Mouse (Mus musculus): Measurements from ENCODE around the gene Ctnnbl1. TPM values are rescaled to one million over a fixed set of nuclear protein-coding genes. Genes with fewer than 3 reads are reported as not detected.

Ctnnbl1 gene
- polyA plus RNA-seq, 1 experiment from 2014 or later: 47.4 TPM

GRCm38 (mm10) chr2:157814965-157815283 lies 77.7 kb downstream of the Ctnnbl1 start:
- Histone ChIP-seq H3K4me1 (replicated peaks) (no peaks in the 10 kb centered on the region), H3K36me3 (peaks cover 6% of the 10 kb centered on the region; the same call in 1 of the 2 replicates)
- WGBS: 88% methylated on average over 2 of the region's 2 CpGs

GRCm38 (mm10) chr2:157817672-157818071 lies 80.5 kb downstream of the Ctnnbl1 start:
- 74% methylated on average over 9 of the region's 9 CpGs for WGBS
- ATAC-seq: no peak
- no peaks in the 10 kb centered on the region for H3K36me3 ChIP-seq

More at GRCm38 (mm10) chr2:157814965-157815283, 77.7 kb downstream of the Ctnnbl1 start:
- Histone ChIP-seq H3K27me3 (replicated peaks) (no peaks in the 10 kb centered on the region), H3K27ac (no peak overlapping the region; the same call in 1 of the 2 replicates), H3K9ac (no peak overlapping the region), H3K4me2 (replicated peaks) (no peak overlapping the region), H3K4me3 (replicated peaks) (no peak overlapping the region), H3K9me3 (no peaks in the 10 kb centered on the region)
- no peak for ATAC-seq

GRCm38 (mm10) chr2:157818576-157819320 lies 81.5 kb downstream of the Ctnnbl1 start:
- 81% methylated on average over 15 of the region's 15 CpGs for WGBS
- no peak overlapping the region for H3K9ac ChIP-seq
- H3K27me3 ChIP-seq (replicated peaks): no peaks in the 10 kb centered on the region
- H3K4me2 ChIP-seq (replicated peaks): no peak overlapping the region
- no peaks in the 10 kb centered on the region for H3K4me1 ChIP-seq (replicated peaks)
- ATAC-seq: no peak
- H3K36me3 ChIP-seq: no peaks in the 10 kb centered on the region
- no peaks in the 10 kb centered on the region for H3K9me3 ChIP-seq
- no peak overlapping the region for H3K27ac ChIP-seq
- H3K4me3 ChIP-seq (replicated peaks): no peak overlapping the region

More at GRCm38 (mm10) chr2:157817672-157818071, 80.5 kb downstream of the Ctnnbl1 start:
- H3K9me3 ChIP-seq: no peaks in the 10 kb centered on the region
- no peaks in the 10 kb centered on the region for H3K27me3 ChIP-seq (replicated peaks)
- no peak overlapping the region for H3K4me2 ChIP-seq (replicated peaks)
- no peak overlapping the region for H3K4me3 ChIP-seq (replicated peaks)
- no peaks in the 10 kb centered on the region for H3K4me1 ChIP-seq (replicated peaks)
- H3K9ac ChIP-seq: no peak overlapping the region
- H3K27ac ChIP-seq: no peak overlapping the region

GRCm38 (mm10) chr2:157819401-157819800 lies 82.2 kb downstream of the Ctnnbl1 start:
- Histone ChIP-seq H3K4me2 (replicated peaks) (no peak overlapping the region), H3K9me3 (no peaks in the 10 kb centered on the region), H3K36me3 (no peaks in the 10 kb centered on the region), H3K9ac (no peak overlapping the region), H3K27me3 (replicated peaks) (no peaks in the 10 kb centered on the region), H3K4me3 (replicated peaks) (no peak overlapping the region), H3K4me1 (replicated peaks) (no peaks in the 10 kb centered on the region), H3K27ac (no peak overlapping the region)
- ATAC-seq: no peak
- WGBS: 95% methylated on average over 12 of the region's 12 CpGs

- H3K27ac ChIP-seq: no peak overlapping the region
- H3K4me1 ChIP-seq (replicated peaks): no peaks in the 10 kb centered on the region
- ATAC-seq: no peak
- H3K4me2 ChIP-seq (replicated peaks): no peak overlapping the region
- H3K36me3 ChIP-seq: no peaks in the 10 kb centered on the region
- H3K9me3 ChIP-seq: no peaks in the 10 kb centered on the region
- no peaks in the 10 kb centered on the region for H3K27me3 ChIP-seq (replicated peaks)
- WGBS: 76% methylated on average over 4 of the region's 4 CpGs
- no peak overlapping the region for H3K4me3 ChIP-seq (replicated peaks)
- no peak overlapping the region for H3K9ac ChIP-seq
Observed at GRCm38 (mm10) chr2:157821259-157821658, 84.1 kb downstream of the Ctnnbl1 start.

- no peak overlapping the region for H3K4me2 ChIP-seq (replicated peaks)
- no peaks in the 10 kb centered on the region for H3K4me1 ChIP-seq (replicated peaks)
- no peaks in the 10 kb centered on the region for H3K36me3 ChIP-seq
- 79% methylated on average over 3 of the region's 3 CpGs for WGBS
- no peaks in the 10 kb centered on the region for H3K9me3 ChIP-seq
- ATAC-seq: no peak
- no peak overlapping the region for H3K4me3 ChIP-seq (replicated peaks)
- no peak overlapping the region for H3K27ac ChIP-seq
- H3K9ac ChIP-seq: no peak overlapping the region
- H3K27me3 ChIP-seq (replicated peaks): no peaks in the 10 kb centered on the region
Observed at GRCm38 (mm10) chr2:157823456-157823855, 86.3 kb downstream of the Ctnnbl1 start.

GRCm38 (mm10) chr2:157824249-157824648 lies 87.0 kb downstream of the Ctnnbl1 start:
- Histone ChIP-seq H3K36me3 (no peaks in the 10 kb centered on the region), H3K4me1 (replicated peaks) (no peaks in the 10 kb centered on the region), H3K27ac (no peak overlapping the region), H3K4me2 (replicated peaks) (no peak overlapping the region), H3K4me3 (replicated peaks) (no peak overlapping the region), H3K9me3 (no peaks in the 10 kb centered on the region), H3K27me3 (replicated peaks) (no peaks in the 10 kb centered on the region), H3K9ac (no peak overlapping the region)
- no peak for ATAC-seq
- WGBS: 92% methylated on average over 11 of the region's 11 CpGs

- ATAC-seq: no peak
- no peaks in the 10 kb centered on the region for H3K36me3 ChIP-seq
- no peaks in the 10 kb centered on the region for H3K4me1 ChIP-seq (replicated peaks)
- H3K4me3 ChIP-seq (replicated peaks): no peak overlapping the region
- no peaks in the 10 kb centered on the region for H3K27me3 ChIP-seq (replicated peaks)
- no peak overlapping the region for H3K27ac ChIP-seq
- no peak overlapping the region for H3K4me2 ChIP-seq (replicated peaks)
- no peak overlapping the region for H3K9ac ChIP-seq
- H3K9me3 ChIP-seq: no peaks in the 10 kb centered on the region
- 75% methylated on average over 6 of the region's 6 CpGs for WGBS
Observed at GRCm38 (mm10) chr2:157830101-157830500, 92.9 kb downstream of the Ctnnbl1 start.

GRCm38 (mm10) chr2:157830620-157831354 lies 93.6 kb downstream of the Ctnnbl1 start:
- no peak overlapping the region for H3K9ac ChIP-seq
- no peak overlapping the region for H3K27ac ChIP-seq
- H3K9me3 ChIP-seq: no peaks in the 10 kb centered on the region
- no peaks in the 10 kb centered on the region for H3K27me3 ChIP-seq (replicated peaks)
- no peak for ATAC-seq
- no peak overlapping the region for H3K4me3 ChIP-seq (replicated peaks)
- H3K4me2 ChIP-seq (replicated peaks): no peak overlapping the region
- WGBS: 74% methylated on average over 10 of the region's 10 CpGs
- H3K4me1 ChIP-seq (replicated peaks): no peaks in the 10 kb centered on the region
- no peaks in the 10 kb centered on the region for H3K36me3 ChIP-seq

- no peak overlapping the region for H3K4me3 ChIP-seq (replicated peaks)
- no peaks in the 10 kb centered on the region for H3K9me3 ChIP-seq
- H3K9ac ChIP-seq: no peak overlapping the region
- ATAC-seq: no peak
- H3K4me1 ChIP-seq (replicated peaks): no peaks in the 10 kb centered on the region
- H3K27ac ChIP-seq: no peak overlapping the region
- 70% methylated on average over 8 of the region's 8 CpGs for WGBS
- no peaks in the 10 kb centered on the region for H3K27me3 ChIP-seq (replicated peaks)
- no peak overlapping the region for H3K4me2 ChIP-seq (replicated peaks)
- no peaks in the 10 kb centered on the region for H3K36me3 ChIP-seq
Observed at GRCm38 (mm10) chr2:157837050-157837449, 99.8 kb downstream of the Ctnnbl1 start.

- Histone ChIP-seq H3K36me3 (no peaks in the 10 kb centered on the region), H3K27ac (no peak overlapping the region), H3K27me3 (replicated peaks) (no peaks in the 10 kb centered on the region), H3K4me1 (replicated peaks) (no peaks in the 10 kb centered on the region), H3K4me3 (replicated peaks) (no peak overlapping the region), H3K4me2 (replicated peaks) (no peak overlapping the region), H3K9ac (no peak overlapping the region), H3K9me3 (no peaks in the 10 kb centered on the region)
- no peak for ATAC-seq
- WGBS: 85% methylated on average over 13 of the region's 13 CpGs
Observed at GRCm38 (mm10) chr2:157838206-157838923, 101.2 kb downstream of the Ctnnbl1 start.

GRCm38 (mm10) chr2:157840641-157841078 lies 103.5 kb downstream of the Ctnnbl1 start:
- Histone ChIP-seq H3K4me3 (replicated peaks) (no peak overlapping the region), H3K4me1 (replicated peaks) (no peaks in the 10 kb centered on the region), H3K9ac (no peak overlapping the region), H3K27ac (no peak overlapping the region), H3K9me3 (no peaks in the 10 kb centered on the region), H3K36me3 (no peaks in the 10 kb centered on the region), H3K27me3 (replicated peaks) (no peaks in the 10 kb centered on the region), H3K4me2 (replicated peaks) (no peak overlapping the region)
- no peak for ATAC-seq
